Mouse (Mus musculus): ENCODE measurements around the gene Eno3.

- TF ChIP-seq EP300 (optimal IDR thresholded peaks at IDR 0.05) (no peak), CTCF (IDR thresholded peaks at IDR 0.05; ENCODE audit: low read depth) (no peak)
Observed at GRCm38 (mm10) chr11:70701984-70702733, 45.2 kb downstream of the Eno3 start.
